17 mouse cellular contexts compared by ENCODE assay signal in genomic region chr5:21038100-21038499, GRCm38 (mm10).
"Had no signal": no experiment of that assay in that cellular context is flagged by ENCODE, and none has a peak within 500 bp of the region (broad histone marks: within the 10 kb centered on the region; RNA-seq: fewer than 3 reads in every experiment).

No protein-coding gene starts in this region.

- H3K4me3 ChIP-seq: kidney, embryonic 15.5 days; limb, embryonic 12.5 days; limb, embryonic 15.5 days; stomach, embryonic 15.5 days had no signal

- DNase-seq: kidney, adult 8-10 months; kidney, postnatal 10 days; kidney, postnatal 36 days; layer of hippocampus, postnatal 36 days; left cerebral cortex, postnatal 4 days; liver, postnatal 0 days; lung, embryonic 14.5 days; midbrain, embryonic 14.5 days; right cerebral cortex, postnatal 4 days; thymus, postnatal 25 days had no signal

- H3K27ac ChIP-seq: kidney, embryonic 15.5 days; limb, embryonic 12.5 days; limb, embryonic 15.5 days; liver, embryonic 14.5 days; macrophage; stomach, embryonic 15.5 days had no signal

- H3K9me3 ChIP-seq: kidney, embryonic 15.5 days; limb, embryonic 12.5 days; limb, embryonic 15.5 days; stomach, embryonic 15.5 days had no signal

- H3K36me3 ChIP-seq: kidney, embryonic 15.5 days; limb, embryonic 12.5 days; limb, embryonic 15.5 days; stomach, embryonic 15.5 days had no signal

- ATAC-seq: liver, postnatal 0 days; lung, postnatal 0 days had no signal

- H3K27me3 ChIP-seq: kidney, embryonic 15.5 days; limb, embryonic 12.5 days; limb, embryonic 15.5 days; stomach, embryonic 15.5 days had no signal
